ENCODE assay signal across 9 mouse cellular contexts in the genomic region with DNA sequence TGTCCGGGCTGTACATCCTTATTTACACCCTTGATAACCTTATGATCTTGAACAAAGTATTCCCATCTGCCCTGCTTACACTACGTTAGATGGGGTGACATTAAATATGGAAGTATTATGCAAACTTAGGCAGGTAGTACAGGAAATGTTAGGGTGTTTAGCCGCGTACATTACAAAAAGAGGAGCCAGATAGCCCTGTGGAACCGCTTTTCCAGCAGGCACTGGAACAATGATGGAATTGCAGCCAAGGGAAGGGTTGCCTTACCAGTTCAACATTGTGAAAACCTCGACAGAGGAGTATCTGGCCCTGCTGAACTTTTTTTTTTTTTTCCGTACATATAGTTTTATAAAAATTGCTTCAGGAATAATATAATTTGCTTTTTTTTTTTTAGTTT. TPM values are rescaled to one million over a fixed set of nuclear protein-coding genes. Genes with fewer than 3 reads are reported as not detected.
A peak's percentile ranks its signal among the peaks of the same experiment; 100 is the strongest.
DNase-seq lines count a peak whose midpoint lies in the region; ATAC-seq lines count a peak whose summit lies in the region.
"Had no signal": no experiment of that assay in that cellular context is flagged by ENCODE, and none has a peak within 500 bp of the region (broad histone marks: within the 10 kb centered on the region; RNA-seq: fewer than 3 reads in every experiment).

No protein-coding gene starts in this region.

- peak overlapping the region; percentile 79 for H3K9ac ChIP-seq in heart, embryonic 14.5 days (ENCODE audit: low read length)
- H3K9ac ChIP-seq in hindbrain, embryonic 12.5 days = peak overlapping the region; percentile 77
- H3K9ac ChIP-seq in midbrain, embryonic 11.5 days (ENCODE audit: low read length) = peak overlapping the region; percentile 79

- peak overlapping the region; percentile 65 to 85 for H3K4me3 ChIP-seq in heart, embryonic 14.5 days (ENCODE audit: control insufficient read depth in 1 of 2, insufficient read depth in 1 of 2, low read depth in 1 of 2, low read length in 2 of 2)
- peak overlapping the region; percentile 87 for H3K4me3 ChIP-seq in hindbrain, embryonic 12.5 days
- peak overlapping the region; percentile 86 for H3K4me3 ChIP-seq in midbrain, embryonic 11.5 days (ENCODE audit: low read depth, low read length)

- H3K27ac ChIP-seq in heart, embryonic 14.5 days (replicated peaks in 1 of 2; ENCODE audit: control insufficient read depth in 1 of 2, insufficient read depth in 1 of 2, low read depth in 2 of 2, low read length in 2 of 2) = peak overlapping the region in 1 of 2 experiments; percentile 35; a peak in 1 of 4 replicates
- H3K27ac ChIP-seq in hindbrain, embryonic 12.5 days = no peak overlapping the region
- no peak overlapping the region for H3K27ac ChIP-seq in midbrain, embryonic 11.5 days (ENCODE audit: low read depth, low read length)

- 15% methylated on average over 7 of the region's 7 CpGs for WGBS in heart, embryonic 14.5 days
- WGBS in hindbrain, embryonic 12.5 days = 20% methylated on average over 7 of the region's 7 CpGs
- 20% methylated on average over 7 of the region's 7 CpGs for WGBS in midbrain, embryonic 11.5 days

- peak overlapping the region; percentile 95 for H3K4me2 ChIP-seq in heart, embryonic 14.5 days (ENCODE audit: low read length)
- peak overlapping the region; percentile 95 for H3K4me2 ChIP-seq in hindbrain, embryonic 12.5 days (replicated peaks)
- peak overlapping the region; percentile 93 for H3K4me2 ChIP-seq in midbrain, embryonic 11.5 days

- no peak for ATAC-seq in heart, embryonic 14.5 days (ENCODE audit: insufficient number of reproducible peaks, insufficient read depth, low FRiP score, low read depth)
- ATAC-seq in hindbrain, embryonic 12.5 days (ENCODE audit: low FRiP score) = 0 out of 2 replicates have a peak, but pooled peaks have one; percentile 19
- no peak for ATAC-seq in midbrain, embryonic 11.5 days (ENCODE audit: low FRiP score)

- DNase-seq in heart, adult 8-10 months (ENCODE audit: low spot score) = no peak
- peak; percentile 41 for DNase-seq in adipocyte (ENCODE audit: low spot score)
- DNase-seq in midbrain, embryonic 11.5 days (ENCODE audit: low spot score, missing footprints) = no peak
- DNase-seq in spleen, postnatal 4 days (ENCODE audit: low spot score in 2 of 2) = no peak
- DNase-seq in right cerebral cortex, postnatal 25 days = no peak
- no peak for DNase-seq in kidney, adult 8-10 months

- H3K36me3 ChIP-seq in heart, embryonic 14.5 days (ENCODE audit: control insufficient read depth, insufficient read depth, low read length) = 0 out of 2 replicates have a peak, but pooled peaks cover 6% of the 10 kb centered on the region
- 0 out of 2 replicates have a peak, but pooled peaks cover 3% of the 10 kb centered on the region for H3K36me3 ChIP-seq in hindbrain, embryonic 12.5 days
- H3K36me3 ChIP-seq in midbrain, embryonic 11.5 days (ENCODE audit: control insufficient read depth, insufficient read depth, low read length) = no peaks in the 10 kb centered on the region

- no peaks in the 10 kb centered on the region for H3K9me3 ChIP-seq in heart, embryonic 14.5 days (ENCODE audit: control insufficient read depth, low read length)
- H3K9me3 ChIP-seq in hindbrain, embryonic 12.5 days (replicated peaks) = no peaks in the 10 kb centered on the region
- no peaks in the 10 kb centered on the region for H3K9me3 ChIP-seq in midbrain, embryonic 11.5 days (ENCODE audit: control insufficient read depth, low read length)

- peaks cover 2 to 13% of the 10 kb centered on the region in 2 experiments for H3K4me1 ChIP-seq in heart, embryonic 14.5 days (ENCODE audit: control insufficient read depth in 2 of 2, insufficient read depth in 2 of 2, low read length in 2 of 2)
- H3K4me1 ChIP-seq in hindbrain, embryonic 12.5 days = peaks cover 13% of the 10 kb centered on the region
- H3K4me1 ChIP-seq in midbrain, embryonic 11.5 days (ENCODE audit: control insufficient read depth, insufficient read depth, low read length) = peaks cover 9% of the 10 kb centered on the region

- H3K27me3 ChIP-seq in heart, embryonic 14.5 days (ENCODE audit: control insufficient read depth, insufficient read depth, low read length) = no peaks in the 10 kb centered on the region
- no peaks in the 10 kb centered on the region for H3K27me3 ChIP-seq in hindbrain, embryonic 12.5 days
- no peaks in the 10 kb centered on the region for H3K27me3 ChIP-seq in midbrain, embryonic 11.5 days (ENCODE audit: control insufficient read depth, insufficient read depth, low read length)
- H3K27me3 ChIP-seq: Patski had no signal

RNA-seq across cellular contexts. Expression of a gene that starts 0.7 kb away (rescaled TPM):
- polyA plus RNA-seq in heart, embryonic 14.5 days (2014; fragmentation: Nextera tagmentation; extraction: Ambion mirVana) = 22.4 and 23.1 TPM in 2 replicates
- 1 to 10 TPM; 2.0 to 3.0 (median 2.5) TPM for total RNA-seq in heart, adult 8-10 months (2022)
- 27.6 and 31.2 TPM in 2 replicates for polyA plus RNA-seq in hindbrain, embryonic 12.5 days (2016; fragmentation: Nextera tagmentation; extraction: Ambion mirVana)
- polyA plus RNA-seq in midbrain, embryonic 11.5 days (2014; fragmentation: Nextera tagmentation; extraction: Ambion mirVana) = 30.9 and 32.7 TPM in 2 replicates

RNA-seq across cellular contexts. Expression of a gene that starts 0.7 kb away (rescaled TPM):
- polyA plus RNA-seq in heart, embryonic 14.5 days (2014; fragmentation: Nextera tagmentation; extraction: Ambion mirVana) = 31.5 and 32.5 TPM in 2 replicates
- total RNA-seq in heart, adult 8-10 months (2022) = 10 to 100 TPM; 27.2 to 29.9 (median 29.5) TPM
- 56.3 and 60.6 TPM in 2 replicates for polyA plus RNA-seq in hindbrain, embryonic 12.5 days (2016; fragmentation: Nextera tagmentation; extraction: Ambion mirVana)
- polyA plus RNA-seq in midbrain, embryonic 11.5 days (2014; fragmentation: Nextera tagmentation; extraction: Ambion mirVana) = 44.2 and 47.4 TPM in 2 replicates

RNA-seq across cellular contexts. Expression of a gene that starts 37.3 kb away (rescaled TPM):
- polyA plus RNA-seq in heart, embryonic 14.5 days (2014; fragmentation: Nextera tagmentation; extraction: Ambion mirVana) = 1.0 and 2.1 TPM in 2 replicates
- under 1 TPM in 3 of 4 experiments, not detected in 1; 0.50 to 0.68 (median 0.60) TPM for total RNA-seq in heart, adult 8-10 months (2022)
- 0.54 TPM in 1 of 2 replicates, not detected in the other for polyA plus RNA-seq in hindbrain, embryonic 12.5 days (2016; fragmentation: Nextera tagmentation; extraction: Ambion mirVana)
- polyA plus RNA-seq in midbrain, embryonic 11.5 days (2014; fragmentation: Nextera tagmentation; extraction: Ambion mirVana) = 0.34 and 0.40 TPM in 2 replicates

RNA-seq across cellular contexts. Expression of a gene that starts 37.3 kb away (rescaled TPM):
- polyA plus RNA-seq in heart, embryonic 14.5 days (2014; fragmentation: Nextera tagmentation; extraction: Ambion mirVana) = 18.8 and 23.0 TPM in 2 replicates
- total RNA-seq in heart, adult 8-10 months (2022) = 1 to 10 TPM; 2.5 to 4.6 (median 3.7) TPM
- polyA plus RNA-seq in hindbrain, embryonic 12.5 days (2016; fragmentation: Nextera tagmentation; extraction: Ambion mirVana) = 27.5 and 28.7 TPM in 2 replicates
- polyA plus RNA-seq in midbrain, embryonic 11.5 days (2014; fragmentation: Nextera tagmentation; extraction: Ambion mirVana) = 31.1 and 42.8 TPM in 2 replicates
